Mouse (Mus musculus) bone marrow, adult 2 months (tissue): ENCODE measurements around the gene Gm17581. TPM values are rescaled to one million over a fixed set of nuclear protein-coding genes. Genes with fewer than 3 reads are reported as not detected.
A peak's percentile ranks its signal among the peaks of the same experiment; 100 is the strongest.
"Not testable (repeated sequence)": the region's sequence is repeated elsewhere in the genome, so short reads cannot be mapped to it uniquely, and the experiment has no call there.

Source experiments
- H3K27ac ChIP-seq: fragments of 200-500 bp; 2 replicates; pipeline ENCODE4 v1.5.1; 2012; ENCODE audit warnings: low read depth, mild to moderate bottlenecking, control low read depth, inconsistent platforms, low read length; ENCODE audit not compliant: control insufficient read depth, poor library complexity, insufficient read depth
- H3K4me1 ChIP-seq: fragments of 200-500 bp; 2 replicates; pipeline ENCODE4 v1.6.1; 2011; ENCODE audit warnings: low read length; ENCODE audit not compliant: control insufficient read depth, insufficient read depth
- H3K4me3 ChIP-seq: fragments of 200-500 bp; replicated peaks from 2 replicates; pipeline ENCODE3; 2011; ENCODE audit warnings: mild to moderate bottlenecking, low read depth, low read length, control low read depth; ENCODE audit not compliant: control insufficient read depth
- CTCF ChIP-seq: fragments of 200-500 bp; IDR thresholded peaks from 2 replicates; pipeline ENCODE4 v1.5.1; 2011; ENCODE audit warnings: low read length, control low read depth; ENCODE audit not compliant: control insufficient read depth, insufficient read depth
- POLR2A ChIP-seq: fragments of 200-500 bp; IDR thresholded peaks from 2 replicates; pipeline ENCODE4 v1.6.1; 2011; ENCODE audit warnings: low read depth, mild to moderate bottlenecking, control low read depth, low read length, borderline replicate concordance; ENCODE audit not compliant: control insufficient read depth
- WGBS: fragments of 180-500 bp; shearing (Covaris S2); methylation state at CpG from one replicate; pipeline ENCODE4 v1.1.7; 2018; 5-methylcytosine and 5-hydroxymethylcytosine counted together
- polyA plus RNA-seq: library from polyadenylated mRNA; stranded (reverse); fragments of >200 nt; gene quantifications from 2 replicates; pipeline ENCODE4 v1.2.4, GENCODE M21; 2011; ENCODE audit warnings: low replicate concordance; ENCODE audit not compliant: missing spikeins, insufficient read depth, insufficient read length

The Gm17581 gene
- polyA plus RNA-seq, 1 experiment = not detected

DNA sequence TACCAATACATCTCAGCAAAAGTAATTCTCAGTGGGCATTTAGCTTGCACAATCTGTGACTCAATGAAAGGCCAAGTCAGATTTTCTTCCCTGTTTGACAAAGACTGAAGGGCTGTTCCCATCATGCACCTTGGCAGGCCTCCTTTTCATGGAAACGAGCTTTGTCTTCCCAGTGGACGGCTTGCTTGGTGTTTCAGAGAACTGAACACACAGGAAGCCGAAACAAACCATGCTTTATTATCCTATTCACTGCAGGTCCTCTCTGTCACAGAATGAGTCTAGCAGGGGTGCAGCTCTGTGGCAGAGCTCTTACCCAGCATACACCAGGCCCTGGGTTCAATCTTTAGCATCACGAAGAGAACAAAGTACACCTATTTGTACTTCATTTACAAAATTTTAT, 32.0 kb downstream of the Gm17581 start:
- Histone ChIP-seq H3K27ac (no peak overlapping the region), H3K4me1 (no peaks in the 10 kb centered on the region), H3K4me3 (no peak overlapping the region)
- TF ChIP-seq POLR2A (no peak), CTCF (no peak)
- 75% methylated on average over 4 of the region's 4 CpGs for WGBS

DNA sequence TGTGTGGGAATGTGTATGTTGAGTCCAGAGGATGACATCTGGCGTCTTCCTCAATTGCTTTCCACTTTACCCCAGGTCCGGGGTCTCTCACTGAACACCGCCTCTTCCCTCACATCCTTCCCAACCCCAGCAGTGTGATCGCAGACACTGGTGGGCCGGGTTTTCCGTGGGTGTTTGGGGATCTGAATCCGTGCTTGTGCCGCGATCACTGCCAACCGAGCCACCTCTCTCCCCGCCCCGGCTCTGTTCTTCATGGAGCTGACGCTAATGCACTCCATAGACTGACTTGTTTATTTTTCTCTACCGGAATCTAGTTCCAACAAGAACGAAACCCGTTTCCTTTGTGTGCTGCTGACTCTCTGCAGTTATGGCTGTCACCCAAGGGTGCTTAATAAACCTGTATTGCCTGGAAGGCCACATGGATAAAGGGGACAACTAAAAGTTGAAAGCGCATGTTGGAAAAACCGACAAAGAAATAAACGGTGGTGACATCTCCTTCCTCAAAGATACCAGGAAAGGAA, 34.2 kb downstream of the Gm17581 start:
- 82% methylated on average over 19 of the region's 19 CpGs for WGBS
- no peak overlapping the region for H3K4me3 ChIP-seq
- no peaks in the 10 kb centered on the region for H3K4me1 ChIP-seq
- H3K27ac ChIP-seq = no peak overlapping the region
- TF ChIP-seq CTCF (no peak), POLR2A (no peak)

DNA sequence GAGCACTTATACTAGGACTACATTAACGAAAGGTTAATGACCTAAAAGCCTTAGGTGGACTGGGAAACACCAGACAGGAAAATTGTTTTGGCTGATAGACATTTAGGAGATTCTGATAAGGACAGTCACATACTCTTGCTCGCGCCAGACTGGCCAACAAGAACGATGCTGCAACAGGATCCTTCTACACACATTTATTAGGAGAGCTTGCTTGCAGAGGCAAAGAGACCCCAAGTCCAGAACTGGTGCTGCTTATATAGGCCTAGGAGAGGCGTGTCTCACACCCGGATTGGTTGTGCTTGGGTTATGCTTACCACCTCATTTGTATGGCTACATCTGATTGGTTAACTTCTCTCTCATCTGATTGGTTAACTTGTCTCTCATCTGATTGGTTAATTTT, 37.2 kb downstream of the Gm17581 start:
- 89% methylated on average over 6 of the region's 6 CpGs for WGBS
- H3K4me3 ChIP-seq, H3K27ac ChIP-seq, H3K4me1 ChIP-seq: not testable (repeated sequence)

DNA sequence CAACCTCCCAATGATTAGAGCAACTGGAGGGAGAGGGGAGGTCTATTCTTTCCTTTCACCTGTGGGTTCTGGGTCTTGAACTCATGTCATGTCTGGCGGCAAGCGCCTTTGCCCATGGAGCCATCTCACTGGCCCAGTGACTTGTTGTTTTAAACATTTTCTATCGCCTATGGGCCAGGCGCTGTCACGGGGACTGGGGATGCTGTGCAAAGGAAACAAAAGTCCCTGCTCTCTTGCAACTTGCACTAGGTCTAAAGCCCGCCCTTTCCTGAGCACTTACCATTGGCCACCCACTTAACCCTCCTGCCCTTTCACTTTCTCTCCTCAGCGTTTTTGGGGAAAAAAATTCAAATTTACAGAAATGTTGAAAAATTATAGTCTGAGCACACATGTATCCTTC, 38.8 kb downstream of the Gm17581 start:
- no peaks in the 10 kb centered on the region for H3K4me1 ChIP-seq
- H3K27ac ChIP-seq = no peak overlapping the region
- 10% methylated on average over 7 of the region's 7 CpGs for WGBS
- H3K4me3 ChIP-seq = no peak overlapping the region
- TF ChIP-seq POLR2A (no peak), CTCF (no peak)

DNA sequence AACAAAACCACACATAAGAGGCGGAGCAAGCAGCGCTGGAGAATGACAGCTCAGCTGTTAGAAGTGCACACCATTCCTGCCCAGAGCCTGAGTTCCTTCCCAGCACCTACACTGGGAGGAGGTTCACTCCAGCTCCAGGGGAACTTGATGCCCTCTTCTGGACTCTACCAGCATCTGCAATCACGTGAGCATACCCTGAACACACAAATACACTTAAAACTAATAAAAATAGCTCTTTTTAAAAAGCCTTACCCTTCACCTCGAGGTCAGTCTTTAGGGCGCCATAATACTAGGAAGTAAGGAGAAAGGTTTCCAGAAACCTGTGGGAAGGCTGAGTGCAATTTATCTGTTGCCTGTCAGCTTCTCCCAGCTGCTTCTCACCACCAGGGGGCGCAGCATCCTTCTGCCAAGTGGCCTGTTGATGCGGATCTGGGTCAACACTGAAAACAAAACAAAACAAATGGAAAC, 39.5 kb downstream of the Gm17581 start:
- Histone ChIP-seq H3K27ac (no peak overlapping the region), H3K4me3 (no peak overlapping the region), H3K4me1 (no peaks in the 10 kb centered on the region)
- WGBS = 26% methylated on average over 7 of the region's 7 CpGs
- no peak for TF ChIP-seq POLR2A
- peak; percentile 93 for TF ChIP-seq CTCF

DNA sequence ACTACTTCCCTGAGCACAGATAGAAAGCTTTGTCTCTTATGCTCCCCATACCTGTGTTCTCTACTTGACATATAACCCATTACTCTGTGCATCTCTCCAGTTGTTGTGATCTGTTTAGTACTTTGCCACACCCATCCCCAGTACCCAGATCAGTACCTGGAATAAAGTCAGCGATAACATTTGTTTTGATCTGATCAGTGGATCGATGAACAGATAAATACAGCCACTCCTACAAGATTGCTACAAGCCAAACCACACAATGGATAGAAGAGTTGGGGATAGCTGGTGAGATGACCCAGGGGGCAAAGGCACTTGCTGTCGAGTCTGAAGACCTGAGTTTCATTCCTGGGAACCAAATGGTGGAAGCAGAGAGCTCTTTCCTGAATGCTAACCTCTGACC, 40.4 kb downstream of the Gm17581 start:
- no peak overlapping the region for H3K4me3 ChIP-seq
- H3K4me1 ChIP-seq = no peaks in the 10 kb centered on the region; the same call in 1 of the 2 replicates
- WGBS = 79% methylated on average over 3 of the region's 3 CpGs
- no peak for TF ChIP-seq POLR2A
- no peak for TF ChIP-seq CTCF
- no peak overlapping the region for H3K27ac ChIP-seq

DNA sequence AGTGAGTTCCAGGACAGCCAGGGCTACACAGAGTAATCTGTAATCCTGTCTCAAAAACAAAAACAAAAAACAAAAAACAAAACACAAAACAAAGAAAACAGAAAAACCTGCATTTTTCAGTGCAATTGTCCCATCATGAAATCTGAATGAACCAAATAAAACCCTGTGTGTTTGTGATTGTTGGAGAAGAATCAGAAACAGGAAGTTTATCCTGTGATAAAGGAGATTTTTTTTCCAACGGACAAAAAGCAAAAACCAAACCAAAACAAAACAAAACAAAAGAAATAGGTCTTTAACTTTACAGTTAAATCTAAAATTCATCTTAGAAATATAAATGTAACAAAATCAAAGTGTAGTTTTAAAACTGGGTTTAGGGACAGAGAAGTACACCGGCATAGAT, 41.1 kb downstream of the Gm17581 start:
- Histone ChIP-seq H3K4me3 (no peak overlapping the region), H3K27ac (no peak overlapping the region), H3K4me1 (no peaks in the 10 kb centered on the region; the same call in 1 of the 2 replicates)
- TF ChIP-seq CTCF = no peak
- no peak for TF ChIP-seq POLR2A
- 60% methylated on average over 2 of the region's 2 CpGs for WGBS

DNA sequence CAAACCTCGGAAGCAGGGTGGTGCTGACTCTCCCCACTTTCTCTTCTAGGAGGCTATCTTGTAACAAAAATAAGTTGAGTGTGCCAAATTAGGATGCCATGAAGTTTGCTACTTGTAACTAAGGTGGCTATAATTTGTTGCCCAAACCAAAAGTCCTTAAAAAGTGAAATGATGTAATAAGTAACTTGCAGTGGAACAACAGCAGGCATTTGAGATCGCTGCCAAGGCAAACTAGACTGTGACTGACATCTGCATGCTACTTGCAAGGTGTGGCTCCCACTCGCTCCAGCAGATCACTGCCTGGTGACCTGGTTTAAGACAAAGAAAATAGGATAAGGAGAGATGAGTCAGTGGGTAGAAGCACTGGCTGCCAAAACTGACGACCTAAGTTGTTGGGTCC, 42.5 kb downstream of the Gm17581 start:
- TF ChIP-seq CTCF (no peak), POLR2A (no peak)
- 84% methylated on average over 4 of the region's 4 CpGs for WGBS
- H3K4me3 ChIP-seq = no peak overlapping the region
- no peaks in the 10 kb centered on the region; the same call in 1 of the 2 replicates for H3K4me1 ChIP-seq
- H3K27ac ChIP-seq = no peak overlapping the region
